Mouse (Mus musculus): ENCODE results near the gene Zfp683.
A peak's percentile ranks its signal among the peaks of the same experiment; 100 is the strongest.

The Zfp683 gene

GRCm38 (mm10) chr4:134092382-134093288 lies 39.0 kb downstream of the Zfp683 start:
- DNase-seq, result no peak

- no peak for DNase-seq
Measured at GRCm38 (mm10) chr4:134094004-134094564, 40.4 kb downstream of the Zfp683 start.

- no peak for DNase-seq
Measured at GRCm38 (mm10) chr4:134094923-134095547, 41.4 kb downstream of the Zfp683 start, which contains the start of gene Cd52. TSS of gene Cd52 (minus strand) at chr4:134095082.

GRCm38 (mm10) chr4:134096120-134096519 lies 42.5 kb downstream of the Zfp683 start:
- DNase-seq, result no peak

GRCm38 (mm10) chr4:134097015-134097608 lies 43.5 kb downstream of the Zfp683 start:
- DNase-seq, result no peak

GRCm38 (mm10) chr4:134098628-134099027 lies 45.0 kb downstream of the Zfp683 start:
- no peak for DNase-seq

- no peak for DNase-seq
Measured at GRCm38 (mm10) chr4:134100245-134100644, 46.6 kb downstream of the Zfp683 start.

- peak; percentile 92 for DNase-seq
Measured at GRCm38 (mm10) chr4:134101979-134102741, 48.5 kb downstream of the Zfp683 start, which contains the start of gene Ubxn11. TSS of gene Ubxn11 (plus strand) at chr4:134102570.

- no peak for DNase-seq
Measured at GRCm38 (mm10) chr4:134102742-134103119, 49.1 kb downstream of the Zfp683 start.

- no peak for DNase-seq
Measured at GRCm38 (mm10) chr4:134106105-134106504, 52.5 kb downstream of the Zfp683 start.

GRCm38 (mm10) chr4:134107730-134108129 lies 54.1 kb downstream of the Zfp683 start:
- no peak for DNase-seq

GRCm38 (mm10) chr4:134108196-134108595 lies 54.6 kb downstream of the Zfp683 start:
- DNase-seq, result no peak
